Comparison of ENCODE assay signal across 10 mouse cellular contexts in the genomic region with DNA sequence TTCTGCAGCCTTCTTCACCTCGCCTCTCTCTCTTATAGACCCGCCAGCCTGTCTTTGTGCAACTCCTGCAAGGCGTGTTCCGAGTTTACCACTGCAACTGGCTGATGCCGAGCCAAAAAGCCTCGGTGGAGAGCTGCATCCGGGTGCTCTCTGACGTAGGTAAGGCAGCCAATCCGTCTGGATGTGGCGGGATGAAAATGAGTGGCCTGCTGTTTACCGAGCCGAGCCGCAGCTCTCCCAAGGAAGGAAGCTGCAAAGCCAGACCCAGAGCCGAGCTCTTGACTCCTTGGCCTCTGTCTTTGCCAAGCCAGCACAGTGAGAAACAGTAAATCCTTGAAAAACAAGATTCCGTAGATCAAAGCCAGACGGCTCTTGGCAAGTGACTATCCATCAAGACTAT.
DNase-seq lines count a peak whose midpoint lies in the region; ATAC-seq and TF ChIP-seq lines count a peak whose summit lies in the region.
"Had no signal": no experiment of that assay in that cellular context is flagged by ENCODE, and none has a peak within 500 bp of the region (broad histone marks: within the 10 kb centered on the region; RNA-seq: fewer than 3 reads in every experiment).

No protein-coding gene starts in this region.

- no peaks in the 10 kb centered on the region for H3K4me1 ChIP-seq in kidney, embryonic 14.5 days (ENCODE audit: control insufficient read depth, insufficient read depth, low read length)
- H3K4me1 ChIP-seq in small intestine, adult 2 months (ENCODE audit: control insufficient read depth, insufficient read depth, insufficient read length, low read length) = no peaks in the 10 kb centered on the region
- H3K4me1 ChIP-seq in stomach, postnatal 0 days (replicated peaks; ENCODE audit: control insufficient read depth, insufficient read depth) = no peaks in the 10 kb centered on the region
- H3K4me1 ChIP-seq: liver, embryonic 15.5 days had no signal

- no peak overlapping the region for H3K4me3 ChIP-seq in kidney, embryonic 14.5 days (ENCODE audit: low read length)
- no peak overlapping the region for H3K4me3 ChIP-seq in small intestine, adult 2 months (ENCODE audit: low read depth, low read length)
- H3K4me3 ChIP-seq in stomach, postnatal 0 days (ENCODE audit: low read depth, low read length) = no peak overlapping the region
- H3K4me3 ChIP-seq: liver, embryonic 15.5 days had no signal

- WGBS in kidney, embryonic 14.5 days = 78% methylated on average over 16 of the region's 16 CpGs
- 65% methylated on average over 16 of the region's 16 CpGs for WGBS in small intestine, adult 2 months
- 51% methylated on average over 16 of the region's 16 CpGs for WGBS in stomach, postnatal 0 days

- H3K4me2 ChIP-seq in kidney, embryonic 14.5 days (replicated peaks; ENCODE audit: low read depth, low read length) = no peak overlapping the region
- no peak overlapping the region for H3K4me2 ChIP-seq in stomach, postnatal 0 days (replicated peaks; ENCODE audit: low read depth)
- H3K4me2 ChIP-seq: hindbrain, embryonic 14.5 days; liver, embryonic 15.5 days had no signal

- peaks cover 30% of the 10 kb centered on the region for H3K36me3 ChIP-seq in kidney, embryonic 14.5 days (ENCODE audit: control insufficient read depth, insufficient read depth, low read length)
- H3K36me3 ChIP-seq in small intestine, adult 2 months (ENCODE audit: control insufficient read depth, insufficient read depth, low read length) = 0 out of 2 replicates have a peak, but pooled peaks cover 5% of the 10 kb centered on the region
- peaks cover 3% of the 10 kb centered on the region; the same call in 1 of the 2 replicates for H3K36me3 ChIP-seq in stomach, postnatal 0 days (ENCODE audit: control insufficient read depth, insufficient read depth, low read length)

- no peak for TF ChIP-seq CTCF in small intestine, adult 2 months (IDR thresholded peaks at IDR 0.05; ENCODE audit: extremely low read depth, insufficient read length, insufficient replicate concordance, low read depth, low read length)
- TF ChIP-seq CTCF in stomach, postnatal 0 days (IDR thresholded peaks at IDR 0.05; ENCODE audit: low read depth) = no peak

- no peak overlapping the region for H3K9ac ChIP-seq in kidney, embryonic 14.5 days (ENCODE audit: low read depth, low read length)
- no peak overlapping the region for H3K9ac ChIP-seq in stomach, postnatal 0 days (ENCODE audit: low read length)
- H3K9ac ChIP-seq: hindbrain, embryonic 14.5 days; liver, embryonic 15.5 days had no signal

- no peak for TF ChIP-seq POLR2A in small intestine, adult 2 months (IDR thresholded peaks at IDR 0.05; ENCODE audit: low read depth, low read length)

- TF ChIP-seq EP300 in stomach, postnatal 0 days (optimal IDR thresholded peaks at IDR 0.05) = no peak

- DNase-seq in adrenal gland, adult (ENCODE audit: inconsistent age in 2 of 2, low spot score in 1 of 2) = peak; percentile 77 to 87
- DNase-seq in adrenal gland, adult 18-20 months (ENCODE audit: low spot score in 2 of 2) = no peak
- peak; percentile 28 for DNase-seq in kidney, adult 11 months
- DNase-seq in kidney, postnatal 25 days = peak; percentile 37 to 72
- no peak for DNase-seq in neural tube, embryonic 10.5 days (ENCODE audit: extremely low spot score, low spot score)
- DNase-seq in stomach, postnatal 0 days (ENCODE audit: low spot score) = no peak

- H3K9me3 ChIP-seq in kidney, embryonic 14.5 days (ENCODE audit: control insufficient read depth, low read length) = no peaks in the 10 kb centered on the region
- no peaks in the 10 kb centered on the region for H3K9me3 ChIP-seq in stomach, postnatal 0 days (ENCODE audit: control insufficient read depth, low read length)
- H3K9me3 ChIP-seq: liver, embryonic 15.5 days had no signal

- H3K27ac ChIP-seq in kidney, embryonic 14.5 days (ENCODE audit: low read depth, low read length) = no peak overlapping the region
- peak overlapping the region; percentile 54 for H3K27ac ChIP-seq in small intestine, adult 2 months (ENCODE audit: insufficient read depth, low read depth, low read length)
- no peak overlapping the region for H3K27ac ChIP-seq in stomach, postnatal 0 days (replicated peaks)
- H3K27ac ChIP-seq: hindbrain, embryonic 14.5 days; liver, embryonic 15.5 days had no signal

- no peaks in the 10 kb centered on the region for H3K27me3 ChIP-seq in kidney, embryonic 14.5 days (ENCODE audit: control insufficient read depth, insufficient read depth, low read length)
- no peaks in the 10 kb centered on the region for H3K27me3 ChIP-seq in small intestine, adult 2 months (ENCODE audit: control insufficient read depth, insufficient read depth, low read length)
- H3K27me3 ChIP-seq in stomach, postnatal 0 days (ENCODE audit: control insufficient read depth, insufficient read depth, low read length) = no peaks in the 10 kb centered on the region
- H3K27me3 ChIP-seq: liver, embryonic 15.5 days had no signal

- no peak for ATAC-seq in kidney, embryonic 14.5 days (ENCODE audit: low FRiP score, low TSS enrichment)
- no peak; the same call in 1 of the 2 replicates for ATAC-seq in stomach, postnatal 0 days (ENCODE audit: low FRiP score, low TSS enrichment)

Comparison
In these comparisons a context has a peak if more than half of its experiments do, and no peak if none do; other contexts are left out.
1. DNase-seq: peak in adrenal gland, adult (2 of 2), kidney, adult 11 months (single experiment) and kidney, postnatal 25 days (2 of 2); none in adrenal gland, adult 18-20 months (0 of 2), neural tube, embryonic 10.5 days (single experiment) and stomach, postnatal 0 days (single experiment).